12 mouse cellular contexts compared by ENCODE assay signal in genomic region chr17:83654651-83655136, GRCm38 (mm10). TPM values are rescaled to one million over a fixed set of nuclear protein-coding genes. Genes with fewer than 3 reads are reported as not detected.
DNase-seq lines count a peak whose midpoint lies in the region; ATAC-seq and TF ChIP-seq lines count a peak whose summit lies in the region.
"Had no signal": no experiment of that assay in that cellular context is flagged by ENCODE, and none has a peak within 500 bp of the region (broad histone marks: within the 10 kb centered on the region; RNA-seq: fewer than 3 reads in every experiment).

No protein-coding gene starts in this region.

- no peak overlapping the region for H3K27ac ChIP-seq in lung, embryonic 15.5 days
- no peak overlapping the region for H3K27ac ChIP-seq in intestine, postnatal 0 days (ENCODE audit: low read depth, low read length)
- H3K27ac ChIP-seq in stomach, postnatal 0 days (replicated peaks): no peak overlapping the region
- H3K27ac ChIP-seq: embryonic facial prominence, embryonic 10.5 days; heart, embryonic 15.5 days; midbrain, embryonic 12.5 days had no signal

- H3K4me2 ChIP-seq in lung, embryonic 15.5 days: no peak overlapping the region
- no peak overlapping the region for H3K4me2 ChIP-seq in intestine, postnatal 0 days (replicated peaks; ENCODE audit: low read depth)
- H3K4me2 ChIP-seq in stomach, postnatal 0 days (replicated peaks; ENCODE audit: low read depth): no peak overlapping the region
- H3K4me2 ChIP-seq: heart, embryonic 15.5 days; midbrain, embryonic 12.5 days had no signal

- H3K9me3 ChIP-seq in lung, embryonic 15.5 days: no peaks in the 10 kb centered on the region
- H3K9me3 ChIP-seq in intestine, postnatal 0 days (ENCODE audit: control insufficient read depth): no peaks in the 10 kb centered on the region
- no peaks in the 10 kb centered on the region for H3K9me3 ChIP-seq in stomach, postnatal 0 days (ENCODE audit: control insufficient read depth, low read length)
- H3K9me3 ChIP-seq: embryonic facial prominence, embryonic 10.5 days; heart, embryonic 15.5 days; midbrain, embryonic 12.5 days had no signal

- H3K36me3 ChIP-seq in lung, embryonic 15.5 days: no peaks in the 10 kb centered on the region
- no peaks in the 10 kb centered on the region for H3K36me3 ChIP-seq in intestine, postnatal 0 days (ENCODE audit: control insufficient read depth, insufficient read depth)
- no peaks in the 10 kb centered on the region for H3K36me3 ChIP-seq in stomach, postnatal 0 days (ENCODE audit: control insufficient read depth, insufficient read depth, low read length)
- H3K36me3 ChIP-seq: embryonic facial prominence, embryonic 10.5 days; heart, embryonic 15.5 days; midbrain, embryonic 12.5 days had no signal

- no peaks in the 10 kb centered on the region for H3K27me3 ChIP-seq in lung, embryonic 15.5 days
- H3K27me3 ChIP-seq in intestine, postnatal 0 days (replicated peaks; ENCODE audit: control insufficient read depth, insufficient read depth, low read length): no peaks in the 10 kb centered on the region
- no peaks in the 10 kb centered on the region for H3K27me3 ChIP-seq in stomach, postnatal 0 days (ENCODE audit: control insufficient read depth, insufficient read depth, low read length)
- H3K27me3 ChIP-seq: heart, embryonic 15.5 days; midbrain, embryonic 12.5 days had no signal

- no peak for TF ChIP-seq EP300 in stomach, postnatal 0 days (optimal IDR thresholded peaks at IDR 0.05)

- 0 out of 2 replicates have a peak, but pooled peaks have one; percentile 42 for ATAC-seq in lung, embryonic 15.5 days (ENCODE audit: borderline replicate concordance, extremely low read depth, low FRiP score, low TSS enrichment)
- peak; percentile 24; the same call in 1 of the 2 replicates for ATAC-seq in intestine, postnatal 0 days
- no peak for ATAC-seq in stomach, postnatal 0 days (ENCODE audit: low FRiP score, low TSS enrichment)

- no peak for DNase-seq in lung, adult 18-20 months
- peak; percentile 94 for DNase-seq in ES-CJ7 (ENCODE audit: low read depth, low spot score)
- DNase-seq in thymus, postnatal 14 days: peak; percentile 75
- DNase-seq in urinary bladder, postnatal 25 days (ENCODE audit: low spot score): no peak
- no peak for DNase-seq in stomach, postnatal 0 days (ENCODE audit: low spot score)
- DNase-seq: kidney, adult 9 months had no signal

- TF ChIP-seq CTCF in intestine, postnatal 0 days (IDR thresholded peaks at IDR 0.05; ENCODE audit: low read depth): no peak
- no peak for TF ChIP-seq CTCF in stomach, postnatal 0 days (IDR thresholded peaks at IDR 0.05; ENCODE audit: low read depth)

- H3K4me3 ChIP-seq in lung, embryonic 15.5 days: no peak overlapping the region
- no peak overlapping the region for H3K4me3 ChIP-seq in intestine, postnatal 0 days (ENCODE audit: low read depth, low read length)
- no peak overlapping the region for H3K4me3 ChIP-seq in stomach, postnatal 0 days (ENCODE audit: low read depth, low read length)
- H3K4me3 ChIP-seq: embryonic facial prominence, embryonic 10.5 days; heart, embryonic 15.5 days; midbrain, embryonic 12.5 days had no signal

- H3K9ac ChIP-seq in lung, embryonic 15.5 days: no peak overlapping the region
- H3K9ac ChIP-seq in intestine, postnatal 0 days (ENCODE audit: low read depth, low read length): no peak overlapping the region
- H3K9ac ChIP-seq in stomach, postnatal 0 days (ENCODE audit: low read length): no peak overlapping the region
- H3K9ac ChIP-seq: heart, embryonic 15.5 days; midbrain, embryonic 12.5 days had no signal

- WGBS in lung, embryonic 15.5 days: 48% methylated on average over 13 of the region's 13 CpGs
- 58% methylated on average over 13 of the region's 13 CpGs for WGBS in intestine, postnatal 0 days
- 62% methylated on average over 13 of the region's 13 CpGs for WGBS in stomach, postnatal 0 days

- no peaks in the 10 kb centered on the region for H3K4me1 ChIP-seq in lung, embryonic 15.5 days
- H3K4me1 ChIP-seq in intestine, postnatal 0 days (replicated peaks; ENCODE audit: control insufficient read depth, insufficient read depth, low read length): peaks cover 4% of the 10 kb centered on the region; the same call in 1 of the 2 replicates
- H3K4me1 ChIP-seq in stomach, postnatal 0 days (replicated peaks; ENCODE audit: control insufficient read depth, insufficient read depth): no peaks in the 10 kb centered on the region
- H3K4me1 ChIP-seq: heart, embryonic 15.5 days; midbrain, embryonic 12.5 days had no signal

RNA-seq across cellular contexts. Expression of gene Kcng3, which starts 23.0 kb away (rescaled TPM):
- not detected in 2 replicates for polyA plus RNA-seq in lung, embryonic 15.5 days (2015; fragmentation: Nextera tagmentation; extraction: Ambion mirVana)
- not detected in 2 replicates for polyA plus RNA-seq in intestine, postnatal 0 days (2015; fragmentation: Nextera tagmentation; extraction: Ambion mirVana)
- polyA plus RNA-seq in stomach, postnatal 0 days (2015; fragmentation: Nextera tagmentation; extraction: Ambion mirVana): 0.02 TPM in 1 of 2 replicates, not detected in the other
- polyA plus RNA-seq: embryonic facial prominence, embryonic 10.5 days; heart, embryonic 15.5 days; stomach, embryonic 16.5 days had no signal

RNA-seq across cellular contexts. Expression of gene Mta3, which starts 51.3 kb away (rescaled TPM):
- 47.7 and 51.5 TPM in 2 replicates for polyA plus RNA-seq in lung, embryonic 15.5 days (2015; fragmentation: Nextera tagmentation; extraction: Ambion mirVana)
- polyA plus RNA-seq in intestine, postnatal 0 days (2015; fragmentation: Nextera tagmentation; extraction: Ambion mirVana): 29.8 and 30.2 TPM in 2 replicates
- polyA plus RNA-seq in stomach, postnatal 0 days (2015; fragmentation: Nextera tagmentation; extraction: Ambion mirVana): 44.2 and 47.6 TPM in 2 replicates

Comparison
In these comparisons a context has a peak if more than half of its experiments do, and no peak if none do; other contexts are left out.
1. DNase-seq: peak in ES-CJ7 (single experiment) and thymus, postnatal 14 days (single experiment); none in lung, adult 18-20 months (0 of 2), urinary bladder, postnatal 25 days (single experiment) and stomach, postnatal 0 days (single experiment).